Mouse (Mus musculus) frontal cortex, postnatal 25 days (tissue): ENCODE data around the gene Kank1.

Source experiments
- DNase-seq, 2 experiments: peaks; one replicate each; pipeline ENCODE4 v3.0.0; 2022; ENCODE audit warnings: low spot score in 2 of 2

The Kank1 gene

DNA sequence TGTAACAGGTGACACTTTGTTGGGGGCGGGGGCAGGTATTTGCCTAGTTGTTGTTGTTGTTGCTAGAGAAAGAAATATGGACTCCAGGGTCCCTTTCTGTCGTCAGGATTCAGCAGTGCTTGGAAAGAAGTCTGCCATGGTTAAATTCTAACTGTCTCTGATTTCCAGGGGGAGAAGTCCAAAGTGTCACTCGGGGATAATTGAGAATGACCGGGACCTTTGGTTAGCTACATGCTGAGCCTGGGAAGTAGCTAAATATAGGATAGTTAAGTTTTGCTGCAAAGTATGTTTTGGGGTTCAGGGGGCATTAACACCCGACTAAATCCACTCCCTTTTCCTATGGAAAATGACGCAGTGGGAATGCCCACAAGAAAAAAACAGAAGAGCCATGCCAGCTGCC, 169.2 kb downstream of the Kank1 start:
- DNase-seq = no peak

- DNase-seq = peak; percentile 30 to 38
These were observed 169.9 kb downstream of the Kank1 start for GRCm38 (mm10) chr19:25406481-25407184.

DNA sequence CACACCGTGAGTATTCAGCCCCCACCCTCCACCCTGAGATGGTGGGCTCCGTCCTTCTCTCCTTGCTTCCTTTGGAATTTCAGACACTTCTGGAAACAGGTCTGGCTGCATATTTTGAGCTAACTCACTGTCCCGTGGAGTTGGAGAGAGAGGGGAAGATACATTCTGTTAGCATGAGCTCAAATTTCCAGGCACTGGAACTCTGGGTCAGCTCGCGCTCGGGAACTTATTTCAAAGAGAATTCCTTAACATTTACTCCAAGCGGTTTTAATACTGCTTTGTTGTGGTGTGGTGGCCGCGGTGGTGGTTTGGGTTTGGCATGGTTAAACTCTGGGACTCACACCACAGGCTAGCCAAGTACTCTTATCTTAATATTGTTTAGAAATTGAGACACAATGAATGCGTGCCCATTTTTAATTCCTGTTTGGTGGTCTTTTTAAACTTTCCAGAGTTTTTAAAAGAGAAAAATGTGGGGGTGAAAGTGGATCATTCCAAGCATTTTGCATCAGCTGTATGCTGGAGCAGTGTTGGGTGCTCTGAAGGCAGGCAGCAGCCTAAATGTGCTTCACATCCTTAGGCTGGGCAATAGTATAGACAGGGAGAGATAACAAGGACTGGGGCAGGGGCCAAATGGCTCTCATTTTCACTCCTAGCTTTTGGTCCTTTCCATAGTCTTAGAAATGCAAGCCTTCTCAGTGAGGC, 170.6 kb downstream of the Kank1 start:
- DNase-seq = no peak

DNA sequence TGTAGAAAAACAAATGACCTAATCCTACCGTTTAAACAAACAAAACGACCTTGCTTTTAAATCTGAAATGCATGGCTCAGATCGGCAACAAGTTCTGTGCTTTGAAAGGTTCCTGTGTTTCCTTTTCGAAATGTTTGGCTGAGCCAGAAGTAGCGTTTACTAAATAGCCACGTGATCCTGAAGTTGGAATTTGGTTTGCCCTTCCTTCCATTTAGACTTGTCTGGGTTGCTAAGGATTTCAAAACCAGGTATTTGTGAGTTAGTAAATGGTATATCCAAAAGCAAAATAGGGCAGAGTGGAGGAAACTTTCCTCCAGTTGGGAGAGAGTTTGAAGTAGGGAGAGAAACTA, 171.1 kb downstream of the Kank1 start:
- DNase-seq = no peak

DNA sequence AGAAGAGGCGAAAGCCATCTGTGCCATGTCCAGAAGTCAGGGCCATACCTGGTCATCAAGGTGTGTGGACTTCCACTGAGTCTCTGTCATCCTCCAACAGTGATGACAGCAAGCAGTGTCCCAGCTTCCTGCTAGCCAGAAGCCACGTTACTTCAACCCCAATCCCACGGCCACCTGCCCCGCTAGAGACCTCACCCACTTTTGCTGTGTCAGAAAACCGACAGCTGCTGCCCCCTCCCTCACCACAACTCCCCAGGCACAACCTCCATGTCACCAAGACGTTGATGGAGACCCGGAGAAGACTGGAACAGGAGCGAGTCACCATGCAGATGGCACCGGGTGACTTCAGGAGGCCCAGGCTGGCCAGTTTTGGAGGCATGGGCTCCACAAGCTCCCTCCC, 172.5 kb downstream of the Kank1 start:
- no peak for DNase-seq

DNA sequence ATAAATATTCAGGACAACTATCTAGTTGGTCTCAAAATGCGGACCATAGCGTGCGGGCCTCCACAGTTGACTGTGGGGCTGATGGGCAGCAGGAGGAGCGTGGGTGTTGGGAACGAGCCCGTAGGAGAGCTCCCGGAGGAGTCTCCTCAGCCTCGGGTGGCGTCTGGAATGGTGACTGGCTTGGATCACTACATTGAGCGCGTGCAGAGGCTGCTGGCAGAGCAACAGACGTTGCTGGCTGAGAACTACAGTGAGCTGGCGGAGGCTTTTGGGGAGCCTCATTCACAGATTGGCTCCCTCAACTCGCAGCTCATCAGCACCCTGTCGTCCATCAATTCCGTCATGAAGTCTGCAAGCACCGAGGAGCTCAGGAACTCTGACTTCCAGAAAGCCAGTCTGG, 174.6 kb downstream of the Kank1 start:
- no peak for DNase-seq

DNA sequence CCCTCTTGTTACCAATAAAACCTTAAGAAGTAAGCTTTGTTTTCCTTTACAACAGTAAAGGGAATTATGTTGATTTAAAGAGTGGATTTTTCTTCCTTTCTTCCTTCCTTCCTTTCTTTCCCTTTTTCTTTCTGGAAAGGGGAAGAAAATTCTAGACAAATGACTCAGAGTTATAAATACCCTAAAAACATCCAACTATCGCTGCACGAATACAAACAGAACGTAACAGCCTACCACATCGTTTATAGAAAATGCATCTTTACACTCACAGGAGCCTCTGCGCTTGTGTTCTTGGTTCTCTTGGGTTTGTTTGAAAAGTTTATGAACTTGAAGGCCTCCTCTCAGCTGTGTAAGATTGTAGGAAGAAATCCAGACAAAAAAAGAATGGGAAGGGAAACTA, 178.7 kb downstream of the Kank1 start:
- DNase-seq = no peak

DNA sequence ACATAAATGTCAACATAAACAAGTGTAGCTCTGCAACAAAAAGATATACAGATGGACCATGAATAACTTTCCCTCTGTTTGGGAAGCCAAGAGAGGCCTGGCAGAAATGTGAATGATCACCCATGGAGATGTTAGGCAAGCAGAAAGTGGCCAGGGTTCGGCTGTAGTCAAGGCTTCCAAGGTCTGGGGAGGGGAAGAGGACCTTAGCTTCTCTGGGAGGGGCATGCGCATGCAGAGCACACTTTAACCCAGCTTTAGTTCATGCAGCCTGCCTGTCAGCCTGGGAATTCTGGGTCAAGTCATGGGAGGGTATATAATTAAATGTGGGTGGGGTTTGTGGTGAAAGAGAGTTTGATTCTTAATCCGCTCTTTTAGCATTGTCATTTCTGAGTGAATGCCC, 180.9 kb downstream of the Kank1 start:
- no peak for DNase-seq

GRCm38 (mm10) chr19:25419983-25420382, 183.2 kb downstream of the Kank1 start:
- no peak for DNase-seq

DNA sequence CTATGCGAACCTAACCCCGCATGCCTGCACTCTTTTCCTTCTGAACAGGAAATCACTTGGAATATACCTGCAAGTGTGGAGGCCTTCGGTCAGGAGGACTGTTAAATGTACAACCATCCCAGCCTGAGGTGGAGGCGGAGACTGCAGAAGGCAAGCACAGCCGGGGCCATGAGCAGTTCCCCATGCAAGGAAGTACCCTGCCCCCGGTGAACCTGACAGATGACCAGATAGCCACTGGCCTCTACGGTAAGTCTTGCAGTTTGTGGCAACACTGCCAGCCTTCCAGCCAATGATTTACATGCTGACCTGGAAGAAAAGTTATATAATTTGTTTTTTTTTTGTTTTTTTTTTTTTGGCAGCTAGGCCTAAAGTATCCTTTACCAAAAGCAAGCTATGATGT, 185.3 kb downstream of the Kank1 start:
- no peak for DNase-seq

DNA sequence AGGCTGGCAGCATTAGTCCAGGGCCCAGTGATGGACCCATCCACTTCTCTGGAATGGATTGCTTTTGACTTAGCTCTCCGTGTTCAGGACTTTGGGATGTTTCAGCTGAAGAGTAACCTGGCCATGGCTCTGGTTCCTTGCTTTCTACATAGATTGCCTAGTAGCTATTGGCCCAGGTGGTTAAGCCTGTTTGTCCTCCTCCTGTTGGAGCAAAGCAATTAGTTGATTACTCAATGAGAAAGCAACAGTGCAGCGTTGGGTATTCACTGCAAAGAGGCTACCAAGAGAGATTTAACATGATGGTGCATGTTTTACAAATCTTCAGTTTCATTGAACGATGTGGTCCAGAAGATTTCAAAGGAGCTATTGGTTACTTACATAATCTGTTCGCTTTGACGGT, 186.6 kb downstream of the Kank1 start:
- DNase-seq = no peak

DNA sequence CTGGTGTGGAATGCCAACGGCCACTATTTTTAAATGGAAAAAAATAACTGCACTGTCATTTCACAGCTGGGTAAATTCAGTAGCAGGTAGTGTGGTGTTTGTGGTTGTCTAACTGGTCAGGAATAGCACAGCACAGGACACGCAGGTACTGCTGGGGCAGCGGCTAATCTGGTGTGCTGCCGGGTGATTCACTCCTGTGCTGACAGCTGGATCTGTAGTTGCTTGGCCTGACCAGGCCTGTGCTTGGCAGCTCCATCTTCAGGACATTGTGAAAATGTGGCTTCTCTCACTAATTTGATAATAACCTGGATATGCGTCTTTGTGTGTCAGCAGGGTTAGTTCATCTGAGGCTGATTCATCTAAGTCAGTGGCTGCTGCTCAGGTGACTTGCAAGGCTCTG, 189.7 kb downstream of the Kank1 start:
- DNase-seq = no peak

GRCm38 (mm10) chr19:25427886-25428285, 191.1 kb downstream of the Kank1 start:
- no peak for DNase-seq

GRCm38 (mm10) chr19:25428338-25428962, 191.7 kb downstream of the Kank1 start:
- no peak for DNase-seq

GRCm38 (mm10) chr19:25431431-25431830, 194.7 kb downstream of the Kank1 start:
- no peak for DNase-seq

- DNase-seq = no peak
These were observed 195.1 kb downstream of the Kank1 start for GRCm38 (mm10) chr19:25431909-25432308.

GRCm38 (mm10) chr19:25433169-25433690, 196.5 kb downstream of the Kank1 start:
- DNase-seq = no peak

- no peak for DNase-seq
These were observed 197.6 kb downstream of the Kank1 start for GRCm38 (mm10) chr19:25434345-25434744.

- DNase-seq = no peak
These were observed 198.0 kb downstream of the Kank1 start for GRCm38 (mm10) chr19:25434795-25435194.

GRCm38 (mm10) chr19:25435412-25435811, 198.6 kb downstream of the Kank1 start:
- DNase-seq = no peak

DNA sequence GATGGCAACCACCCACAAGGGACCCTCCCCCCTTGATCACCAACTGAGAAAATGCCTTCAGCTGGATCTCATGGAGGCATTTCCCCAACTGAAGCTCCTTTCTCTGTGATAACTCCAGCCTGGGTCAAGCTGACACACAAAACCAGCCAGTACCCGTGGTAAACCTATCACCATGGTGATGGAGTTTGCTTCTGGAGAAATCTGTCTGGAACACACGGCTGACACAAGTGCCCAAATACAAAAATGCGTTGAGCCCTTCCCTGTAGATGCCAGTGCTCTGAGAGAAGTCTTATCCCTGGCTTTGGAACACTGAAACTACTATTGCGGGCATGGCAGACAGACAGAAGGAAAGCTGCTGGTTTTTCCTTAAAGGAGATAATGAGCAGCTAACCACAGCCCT, 199.4 kb downstream of the Kank1 start:
- DNase-seq = no peak

GRCm38 (mm10) chr19:25436789-25437650, 200.2 kb downstream of the Kank1 start:
- no peak for DNase-seq
